Mouse (Mus musculus): ENCODE measurements around the gene Cep70.

Cep70 gene

DNA sequence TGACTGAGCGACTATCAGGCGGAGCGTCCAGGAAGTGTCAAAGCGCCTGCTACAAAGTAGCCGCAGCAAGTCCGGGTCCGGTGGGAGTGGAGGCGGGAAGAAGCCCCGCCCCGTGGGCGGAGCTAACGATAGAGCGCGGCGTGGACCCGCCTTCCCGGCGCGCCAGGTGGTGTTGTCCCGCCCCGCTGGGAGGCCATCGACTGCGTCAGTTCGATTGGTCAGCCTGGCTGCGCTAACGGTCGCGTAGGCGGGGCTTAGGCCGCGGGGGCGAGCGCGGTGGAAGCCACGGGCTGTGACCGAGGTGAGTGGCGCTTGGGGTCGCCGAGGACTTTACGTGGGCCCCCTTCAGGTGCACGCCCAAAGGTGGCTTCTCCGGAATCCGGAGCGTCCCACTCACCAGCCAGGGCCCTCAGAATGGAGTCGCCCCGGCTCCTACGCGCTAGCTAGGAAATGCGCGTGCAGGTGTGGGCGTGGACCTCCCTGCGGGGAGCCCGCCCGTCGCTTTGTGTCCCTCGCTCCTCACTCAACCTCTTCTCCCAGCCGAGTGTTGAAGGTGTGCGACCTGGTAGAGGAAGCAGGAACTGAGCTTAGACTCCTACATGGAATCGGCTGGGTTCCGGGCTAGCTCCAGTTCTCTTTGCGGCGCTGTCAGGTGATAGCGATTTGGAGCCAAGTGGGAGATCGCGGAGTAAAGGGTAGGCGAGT lies at the start of gene Cep70:
Gene Cep70 (plus strand): TSS at position 178 of the 705 bp plus-strand sequence.
- DNase-seq (ENCODE audit: low spot score): peak; percentile 98

DNA sequence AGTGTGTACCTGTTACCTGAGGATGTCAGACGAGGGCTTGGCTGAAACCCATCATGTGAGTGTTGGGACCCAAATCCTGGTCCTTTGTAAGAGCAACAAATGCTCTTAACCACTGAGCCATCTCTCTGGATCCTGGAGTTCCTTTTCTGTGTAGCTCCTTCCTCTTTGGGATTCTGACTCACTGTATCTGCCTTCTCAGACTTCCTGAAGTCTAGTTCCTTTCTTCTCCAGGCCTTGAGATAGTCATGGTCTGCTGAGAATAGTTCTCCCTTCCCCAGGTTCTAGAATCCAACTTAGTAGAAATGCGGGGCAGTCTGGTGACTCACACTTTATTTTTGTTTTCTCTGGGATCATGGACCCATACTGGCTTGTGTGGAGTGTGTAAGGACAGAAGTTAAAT lies 30.5 kb upstream of the Cep70 start:
- no peak for DNase-seq (ENCODE audit: low spot score)

DNA sequence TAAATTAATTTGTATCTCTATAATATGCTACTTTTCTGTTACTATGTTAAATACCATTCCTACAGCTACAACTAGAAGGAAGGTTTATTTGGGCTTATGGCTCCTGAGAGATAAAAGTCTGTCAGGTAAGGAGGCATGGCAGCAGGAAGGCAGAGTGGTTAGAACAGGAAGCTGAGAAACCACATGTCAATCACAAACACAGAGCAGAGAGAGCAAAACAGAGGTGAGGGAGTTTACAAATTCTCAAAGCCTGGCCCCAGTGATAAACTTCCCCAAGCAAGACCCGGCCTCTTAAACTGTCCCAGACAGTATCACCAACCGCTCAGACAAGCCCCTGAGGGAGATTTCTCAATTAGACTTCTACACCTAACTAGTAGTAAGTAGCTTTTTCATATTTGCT lies 27.0 kb upstream of the Cep70 start:
- no peak for DNase-seq (ENCODE audit: low spot score)

DNA sequence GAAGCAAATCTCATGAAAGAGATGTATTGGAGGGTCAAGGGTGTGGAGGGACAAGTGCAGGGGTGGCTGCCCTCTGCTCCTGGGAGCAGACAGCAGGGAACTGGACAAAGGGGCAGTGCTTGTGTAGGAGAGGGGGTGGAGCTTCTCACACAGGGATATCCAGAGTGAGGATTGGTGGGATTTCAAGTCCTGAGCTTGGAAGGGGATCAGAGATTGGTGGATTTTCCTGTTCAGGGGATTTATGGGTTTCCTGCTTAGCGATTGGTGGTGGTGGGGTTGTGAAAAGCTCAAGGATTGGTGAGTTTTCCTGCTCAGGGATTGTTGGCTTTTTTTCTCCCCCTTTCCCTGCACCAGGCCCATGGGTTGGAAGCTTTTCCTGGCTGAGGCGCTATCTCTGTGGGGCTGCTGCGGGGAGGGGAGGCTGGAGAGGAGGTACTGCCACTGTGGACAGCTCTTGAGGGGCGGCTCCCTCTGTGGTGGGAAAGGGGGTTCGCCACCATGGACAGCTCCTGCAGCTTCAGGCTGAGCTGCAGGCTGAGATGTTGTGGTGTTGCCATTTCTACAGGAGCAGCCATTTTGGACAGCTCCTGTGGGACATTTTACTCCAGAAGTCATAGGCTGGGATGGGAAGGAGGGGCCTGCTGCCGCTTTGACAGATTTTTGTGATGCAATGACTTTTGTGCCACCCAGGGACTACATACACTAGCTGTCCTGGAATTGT lies 25.0 kb upstream of the Cep70 start:
- DNase-seq (ENCODE audit: low spot score): no peak

DNA sequence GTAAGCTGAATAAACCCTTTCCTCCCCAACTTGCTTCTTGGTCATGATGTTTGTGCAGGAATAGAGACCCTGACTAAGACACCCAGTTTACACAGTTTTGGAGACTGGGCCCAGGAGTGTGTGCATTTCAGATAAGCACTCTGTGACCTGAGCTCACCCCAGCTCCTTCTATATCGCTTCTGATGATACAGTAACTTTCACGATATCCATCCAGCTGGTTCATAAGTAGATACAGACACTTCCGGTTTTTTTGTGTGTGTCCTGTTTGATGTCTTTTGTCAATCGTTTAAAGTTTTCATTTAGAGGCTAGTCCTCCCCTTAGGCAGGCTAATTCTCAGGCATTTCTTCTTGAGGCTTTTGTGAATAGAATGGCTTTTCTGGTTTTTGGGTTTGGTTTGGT lies 21.5 kb upstream of the Cep70 start:
- no peak for DNase-seq (ENCODE audit: low spot score)

DNA sequence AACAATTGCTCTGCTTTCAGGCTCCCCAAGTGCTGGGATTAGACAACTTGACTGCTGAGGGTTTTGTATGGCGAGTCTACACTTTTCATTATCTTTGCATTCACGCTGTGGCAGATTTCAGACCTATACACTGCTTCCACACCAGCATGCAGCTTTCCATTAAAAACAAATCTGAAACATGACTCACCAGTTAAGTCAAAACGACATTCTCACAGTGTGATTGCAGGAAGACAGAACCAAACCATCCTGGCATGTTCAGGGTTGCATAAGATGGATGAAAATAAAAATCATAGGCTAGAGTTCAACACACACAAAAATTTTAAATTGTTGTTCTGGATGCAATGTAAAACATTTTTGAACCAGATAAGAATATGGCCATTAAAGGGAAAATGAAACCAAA lies 18.6 kb upstream of the Cep70 start:
- no peak for DNase-seq (ENCODE audit: low spot score)

DNA sequence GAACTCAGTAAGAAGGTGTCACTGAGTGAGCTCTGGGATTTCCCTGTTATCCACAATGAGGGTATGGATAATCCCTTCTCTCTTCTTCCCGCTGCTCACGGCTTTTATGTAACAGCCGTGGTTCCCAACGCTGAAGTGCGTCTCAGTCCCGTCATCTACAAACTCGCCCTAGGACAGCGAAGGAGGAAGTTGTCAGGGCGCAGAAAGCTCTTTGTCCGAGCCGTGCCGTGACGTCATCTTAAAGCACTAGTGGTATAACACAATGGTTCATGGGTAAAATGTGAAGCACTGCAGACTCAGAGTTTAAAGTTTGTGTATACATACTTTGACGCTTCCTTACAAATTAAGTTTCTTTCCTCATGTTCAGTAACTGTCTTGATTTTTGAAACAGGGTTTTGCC lies 13.7 kb upstream of the Cep70 start:
- no peak for DNase-seq (ENCODE audit: low spot score)

DNA sequence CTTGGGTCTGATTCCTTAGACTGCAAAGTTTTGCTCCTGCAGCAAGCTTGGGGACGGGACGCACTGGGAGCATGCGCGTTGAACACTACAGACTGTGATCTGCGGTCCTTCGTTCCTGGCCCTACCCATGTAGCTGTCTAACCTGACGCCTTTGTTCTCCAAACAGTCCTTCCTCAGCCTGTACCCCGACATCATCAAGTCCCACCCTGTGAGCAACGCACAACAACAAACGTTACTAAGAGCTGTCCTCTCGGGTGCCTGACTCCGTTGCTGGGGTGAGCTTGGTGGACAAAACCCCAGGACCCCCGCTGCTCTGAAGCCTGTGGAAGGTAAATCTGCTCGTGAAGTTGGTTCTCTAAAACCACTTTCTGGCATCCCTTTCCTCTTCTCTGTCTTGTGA lies 6.0 kb upstream of the Cep70 start, which contains the start of gene Faiml:
Gene Faiml (minus strand): TSS at position 101 of the 400 bp plus-strand sequence.
- no peak for DNase-seq (ENCODE audit: low spot score)

DNA sequence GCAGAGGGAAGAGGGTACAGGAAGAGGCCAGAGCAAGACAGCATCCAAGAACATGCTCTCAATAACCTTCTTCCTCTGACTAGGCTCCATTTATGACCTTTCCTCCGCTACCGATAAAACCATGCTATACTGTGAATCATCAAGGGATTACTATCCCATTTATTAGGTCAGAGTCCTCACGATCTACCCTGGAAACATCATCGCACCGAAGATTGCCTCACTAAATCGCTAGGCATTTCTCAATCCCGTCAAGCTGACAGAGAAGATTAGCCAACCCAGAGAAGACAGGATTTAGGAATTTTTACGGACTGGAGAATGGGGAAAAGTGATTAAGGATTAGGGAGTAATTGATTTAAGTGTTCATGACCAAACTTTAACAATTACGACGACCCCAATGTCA lies 4.9 kb upstream of the Cep70 start:
- DNase-seq (ENCODE audit: low spot score): no peak

DNA sequence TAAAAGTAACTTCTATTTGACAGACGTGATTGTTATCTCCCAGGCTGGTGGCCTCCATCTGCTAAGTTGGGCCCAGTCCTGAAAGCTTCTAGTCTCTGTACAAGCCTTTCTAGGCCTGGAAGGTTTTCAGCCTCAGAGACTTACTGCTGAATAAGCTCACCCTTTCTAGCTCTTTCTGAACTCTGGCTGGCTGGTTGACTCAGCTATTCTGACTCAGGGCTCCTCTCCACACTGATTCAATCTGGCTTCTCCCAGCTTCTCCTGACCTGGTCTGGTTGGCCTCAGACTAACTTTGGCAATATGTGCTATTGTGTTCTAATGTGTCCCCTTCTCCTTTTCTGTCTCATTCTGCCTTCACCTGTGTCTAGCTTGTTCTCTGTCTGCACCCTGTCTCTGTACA lies 3.9 kb upstream of the Cep70 start:
- DNase-seq (ENCODE audit: low spot score): no peak

DNA sequence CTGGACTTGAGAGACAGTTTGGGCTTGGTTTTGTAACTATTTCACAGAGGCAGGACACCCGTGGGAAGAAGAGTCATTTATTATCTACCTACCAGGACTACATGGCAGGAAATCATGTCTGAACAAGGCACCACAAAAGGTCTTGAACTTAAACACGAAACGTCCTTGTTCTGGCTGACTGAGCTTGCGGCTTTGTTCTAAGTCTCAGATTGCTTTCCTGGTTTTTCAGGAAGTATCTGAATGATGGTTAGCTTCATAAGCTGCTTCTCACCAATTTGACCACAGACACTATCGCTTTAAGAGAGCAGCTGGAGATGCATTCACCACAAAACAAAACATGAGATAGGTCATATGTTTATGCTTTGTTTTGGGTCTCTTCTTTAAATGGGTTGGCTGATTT lies 2.6 kb upstream of the Cep70 start:
- no peak for DNase-seq (ENCODE audit: low spot score)

DNA sequence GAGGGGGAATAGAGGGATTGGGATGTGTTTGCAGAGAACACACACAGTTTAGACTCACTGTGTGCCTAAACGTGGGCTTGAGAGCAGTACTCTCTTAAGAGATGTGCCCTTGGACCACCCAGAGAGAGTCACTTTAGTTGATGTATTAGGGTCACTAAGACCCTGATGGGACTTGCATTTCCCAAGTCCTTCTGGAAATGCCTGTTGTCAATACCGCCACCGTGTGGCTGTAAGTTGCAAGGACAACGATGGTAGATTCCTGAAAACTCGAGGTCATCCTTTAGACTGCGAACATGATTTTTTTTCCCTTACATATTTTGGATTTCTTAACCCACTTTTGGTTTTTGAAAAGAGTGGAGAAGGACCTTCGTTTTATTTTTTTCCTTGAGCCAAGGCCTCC lies 1.1 kb upstream of the Cep70 start:
- DNase-seq (ENCODE audit: low spot score): peak; percentile 34

DNA sequence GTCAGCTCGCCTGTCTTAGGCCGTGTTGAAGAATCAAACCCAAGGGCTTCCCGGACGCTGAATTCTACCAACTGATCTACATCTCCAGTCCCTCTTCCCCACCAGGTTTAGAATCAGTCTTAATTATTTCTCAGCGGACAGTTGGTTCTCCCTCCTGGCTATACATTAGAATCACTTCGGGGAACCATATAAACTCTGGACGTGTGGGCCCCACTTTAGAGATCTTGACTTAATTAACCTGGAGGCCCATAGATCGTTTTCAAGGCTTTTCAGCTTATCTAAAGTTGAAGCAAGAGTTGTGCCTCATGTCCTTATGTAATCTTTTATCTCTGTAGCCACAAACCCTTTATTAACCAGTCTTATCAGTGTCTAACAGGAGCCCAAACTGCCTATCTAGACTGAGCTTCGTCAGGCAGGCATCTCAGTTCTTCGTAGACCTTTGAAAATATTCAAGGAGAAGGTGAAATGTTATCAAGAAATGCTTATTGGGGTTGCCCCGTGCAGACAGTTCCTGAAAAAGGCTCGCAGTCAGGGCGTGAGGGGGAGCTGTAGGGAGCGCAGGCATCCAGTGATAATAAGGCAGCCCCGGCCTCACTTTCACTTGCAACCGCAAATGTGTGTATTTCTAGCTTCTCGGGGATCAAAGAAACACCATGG lies 506 bp upstream of the Cep70 start:
- DNase-seq (ENCODE audit: low spot score): no peak

DNA sequence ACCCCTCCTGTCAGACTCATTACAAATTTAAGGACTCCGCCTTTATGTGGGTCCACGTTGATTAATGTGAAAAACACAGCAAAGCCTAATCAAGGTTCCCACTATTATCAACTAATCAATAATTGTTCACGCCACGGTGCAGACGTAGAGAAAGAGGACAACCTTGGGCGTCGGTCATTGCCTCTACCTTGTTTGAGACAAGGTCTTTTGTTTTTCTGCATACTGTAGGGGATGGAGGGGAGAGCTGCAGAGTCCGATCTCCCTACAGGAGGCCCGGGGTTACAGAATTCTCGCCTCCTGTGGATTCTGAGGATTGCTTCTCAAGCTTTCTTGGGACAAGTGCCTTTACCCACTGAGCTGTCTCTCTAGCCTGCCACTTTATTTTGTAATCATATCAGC lies 727 bp downstream of the Cep70 start:
- DNase-seq (ENCODE audit: low spot score): no peak

DNA sequence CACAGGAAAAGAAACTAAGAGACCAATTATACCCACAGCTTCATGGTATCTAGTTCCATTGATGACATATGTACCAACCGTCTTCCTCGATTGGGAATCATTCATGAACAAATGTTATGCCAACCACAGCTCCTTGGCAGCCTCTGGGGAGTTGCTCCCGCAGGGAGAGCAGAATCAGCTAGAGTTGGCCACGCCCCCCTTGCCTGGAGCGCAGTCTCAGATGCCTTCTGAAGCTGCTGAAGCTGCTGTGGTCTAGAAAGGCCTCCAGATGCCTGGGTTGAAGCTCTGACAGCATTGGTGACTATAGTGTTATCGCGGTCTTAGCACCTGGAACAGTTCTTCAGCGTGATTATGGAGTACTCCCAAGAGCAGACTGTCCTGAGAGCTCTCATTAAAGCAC lies 5.1 kb downstream of the Cep70 start:
- peak; percentile 46 for DNase-seq (ENCODE audit: low spot score)

DNA sequence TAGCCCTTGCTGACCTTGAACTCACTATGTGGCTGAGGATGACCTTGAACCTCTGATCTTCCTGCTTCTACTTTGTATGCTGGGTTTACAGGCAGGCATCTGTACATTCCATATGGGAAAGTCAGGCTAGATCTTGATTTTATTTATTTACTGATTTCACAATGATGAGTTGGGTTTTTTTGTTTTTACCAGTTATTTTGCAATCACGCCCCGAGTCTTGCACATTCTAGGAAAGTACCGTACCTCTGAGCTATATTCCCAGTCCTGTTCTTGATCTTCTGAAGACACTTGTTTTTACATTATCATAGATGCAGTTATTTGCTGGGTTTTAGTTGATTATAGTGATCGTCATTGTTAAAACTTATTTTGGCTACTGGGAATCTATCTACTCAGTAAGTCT lies 5.7 kb downstream of the Cep70 start:
- no peak for DNase-seq (ENCODE audit: low spot score)

DNA sequence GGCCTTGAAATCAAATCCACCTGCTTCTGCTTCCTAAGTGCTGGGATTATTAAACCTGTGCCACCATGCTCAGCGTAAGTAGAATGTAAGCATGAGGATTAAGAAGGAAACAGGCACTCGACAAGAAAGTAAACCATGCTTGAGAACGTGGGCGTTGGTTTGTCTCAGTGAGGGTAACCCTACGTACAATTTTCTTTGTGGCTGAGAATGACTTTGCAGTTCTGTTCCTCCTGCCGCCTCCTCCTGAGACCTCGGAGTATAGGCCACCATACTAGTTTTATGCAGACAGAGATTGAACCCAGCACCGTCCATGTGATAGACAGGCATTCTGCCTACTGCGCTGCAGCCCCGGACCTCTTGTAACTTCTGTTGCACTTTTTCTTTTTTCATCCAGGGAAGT lies 10.7 kb downstream of the Cep70 start:
- no peak for DNase-seq (ENCODE audit: low spot score)

DNA sequence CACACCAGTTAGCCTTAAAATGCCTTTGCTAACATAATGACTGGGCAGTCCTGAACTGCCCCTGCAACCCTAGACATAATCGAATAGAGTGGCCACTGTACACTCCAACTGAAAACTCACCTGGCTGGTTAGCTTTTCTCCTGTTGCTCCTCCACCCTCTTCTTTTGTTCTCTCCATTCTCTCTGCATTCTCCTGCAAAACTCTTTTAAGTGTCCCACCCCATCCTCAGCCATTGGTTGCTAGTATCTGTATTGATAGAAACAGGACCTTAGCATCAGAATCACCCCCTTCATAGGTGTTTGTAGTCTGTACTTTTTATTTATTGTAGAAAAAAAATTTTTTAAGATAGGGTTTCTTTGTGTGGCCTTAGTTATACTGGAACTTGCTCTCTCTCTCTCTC lies 13.0 kb downstream of the Cep70 start:
- DNase-seq (ENCODE audit: low spot score): no peak

DNA sequence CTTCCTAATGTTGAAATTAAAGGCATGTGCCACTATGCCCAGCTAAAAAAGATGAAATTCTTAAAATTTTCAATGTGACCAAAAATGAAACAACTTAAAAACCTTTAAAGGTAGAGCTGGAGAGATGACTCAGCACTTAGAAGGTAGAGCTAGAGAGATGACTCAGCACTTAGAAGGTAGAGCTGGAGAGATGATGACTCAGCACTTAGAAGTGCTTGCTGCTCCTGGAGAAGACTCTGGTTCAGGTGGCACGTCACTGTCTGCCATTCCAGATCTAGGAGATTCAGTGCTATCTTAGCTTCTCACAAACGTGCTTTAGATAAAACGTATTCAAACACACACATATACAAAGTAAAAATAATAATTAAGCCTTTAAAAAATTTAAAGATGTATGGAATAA lies 13.7 kb downstream of the Cep70 start:
- DNase-seq (ENCODE audit: low spot score): no peak

DNA sequence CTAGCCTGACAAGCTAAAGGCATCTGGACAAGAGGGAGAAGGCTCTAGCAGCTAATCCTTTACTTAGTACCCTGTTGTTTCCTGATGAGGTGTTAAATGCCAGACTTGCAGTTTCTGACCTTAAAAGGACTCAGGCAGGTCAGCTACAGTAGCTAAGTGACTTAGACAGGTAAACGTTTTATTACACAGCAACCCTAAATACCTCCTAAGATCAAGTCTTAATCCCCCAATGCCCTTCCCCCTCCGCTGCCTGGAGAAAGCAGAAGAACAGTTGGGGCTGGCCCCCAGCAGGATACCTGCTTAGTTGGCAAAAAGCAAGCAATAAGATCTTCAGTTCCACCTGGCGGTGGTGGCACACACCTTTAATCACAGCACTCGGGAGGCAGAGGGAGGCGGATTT lies 15.7 kb downstream of the Cep70 start:
- no peak for DNase-seq (ENCODE audit: low spot score)

DNA sequence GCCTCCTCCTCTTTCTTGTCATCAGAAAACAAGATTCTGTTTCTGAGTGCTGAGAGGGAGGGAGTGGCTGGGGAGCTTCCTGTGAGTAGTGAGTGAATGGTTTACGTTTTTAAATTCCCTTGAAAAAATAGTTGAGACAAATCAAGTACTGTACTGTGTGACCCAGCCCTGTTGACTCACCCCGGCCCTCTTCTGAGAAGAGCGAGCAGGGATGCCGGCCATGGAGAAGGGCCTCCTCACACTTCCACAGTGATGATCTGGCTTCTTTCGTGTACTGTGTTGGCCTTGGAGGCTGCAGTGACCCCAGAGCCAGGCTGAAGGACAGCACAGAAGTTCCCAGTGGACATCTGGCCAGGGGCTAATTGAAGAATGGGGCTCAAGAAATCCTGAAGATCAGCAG lies 61.1 kb downstream of the Cep70 start:
- DNase-seq (ENCODE audit: low spot score): no peak

DNA sequence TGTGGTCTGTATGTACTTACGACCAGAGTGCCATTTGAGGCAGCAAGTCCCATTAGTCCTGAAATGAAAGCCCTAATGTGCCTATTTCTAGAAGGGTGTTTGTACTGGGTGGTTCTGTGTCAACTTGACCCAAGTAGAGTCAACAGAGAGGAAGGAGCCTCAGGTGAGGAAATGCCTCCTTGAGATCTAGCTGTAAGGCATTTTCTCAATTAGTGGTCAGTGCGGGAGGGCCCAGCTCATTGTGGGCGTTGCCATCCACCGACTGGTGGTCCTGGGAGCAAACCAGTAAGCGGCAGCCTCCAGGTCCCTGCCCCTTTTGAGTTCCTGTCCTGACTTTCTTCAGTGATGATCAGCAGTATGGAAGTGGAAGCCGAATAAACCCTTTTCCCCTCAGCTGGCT lies 63.1 kb downstream of the Cep70 start:
- DNase-seq (ENCODE audit: low spot score): no peak

DNA sequence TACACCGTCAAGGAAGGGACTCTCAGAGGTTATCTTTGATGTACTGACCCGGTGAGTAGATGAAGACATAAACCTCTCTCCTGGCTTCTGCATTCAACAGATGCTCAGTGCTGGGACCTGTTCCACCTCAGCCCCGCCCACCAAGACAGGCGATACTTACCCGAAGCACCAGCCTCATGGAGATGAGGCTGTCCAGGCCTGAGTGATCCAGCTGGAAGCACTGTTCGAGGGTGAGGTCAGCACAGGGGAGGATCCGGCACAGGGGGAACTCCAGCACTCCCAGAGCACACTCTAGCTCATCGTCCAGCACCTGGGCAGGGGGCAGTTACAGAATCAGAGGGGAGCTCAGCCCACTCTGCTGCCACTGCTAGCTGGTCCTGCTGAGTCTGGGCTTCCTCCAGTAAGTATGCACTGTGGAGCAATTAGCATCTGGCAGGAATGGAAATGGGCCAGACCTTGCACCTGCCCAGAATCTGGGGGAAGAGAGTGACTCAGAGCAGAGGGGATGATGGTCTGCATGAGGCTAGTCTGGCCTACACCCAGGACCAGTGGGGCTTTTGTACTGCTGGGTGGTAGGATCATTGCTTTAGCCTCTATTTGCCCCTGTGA lies 76.3 kb downstream of the Cep70 start:
- DNase-seq (ENCODE audit: low spot score): no peak
